Mouse (Mus musculus) C2C12 (cell line): ENCODE measurements around the gene Pop4. TPM values are rescaled to one million over a fixed set of nuclear protein-coding genes. Genes with fewer than 3 reads are reported as not detected.

ENCODE experiments used
- H3K27me3 ChIP-seq: one replicate; pipeline ENCODE4 v1.6.1; 2011; ENCODE audit not compliant: control insufficient read depth, insufficient read depth, insufficient read length
- H3K36me3 ChIP-seq: one replicate; pipeline ENCODE4 v1.6.1; 2011; ENCODE audit not compliant: control insufficient read depth, insufficient read depth
- H3K4me3 ChIP-seq: one replicate; pipeline ENCODE4 v1.5.1; 2011; ENCODE audit warnings: mild to moderate bottlenecking, control low read depth; ENCODE audit not compliant: poor library complexity, insufficient read depth, severe bottlenecking
- H3K79me2 ChIP-seq: one replicate; pipeline ENCODE4 v1.6.1; 2011; ENCODE audit not compliant: control insufficient read depth, insufficient read depth
- H3K79me3 ChIP-seq: one replicate; pipeline ENCODE4 v1.6.1; 2011; ENCODE audit warnings: low read depth, control low read depth
- H3ac ChIP-seq: one replicate; pipeline ENCODE3; 2011; ENCODE audit warnings: low read depth; ENCODE audit not compliant: control insufficient read depth, insufficient read length
- CEBPB ChIP-seq: IDR thresholded peaks from one replicate; pipeline ENCODE4 v1.6.1; 2011; ENCODE audit warnings: low read depth, mild to moderate bottlenecking, control low read depth, moderate library complexity
- CTCF ChIP-seq: IDR thresholded peaks from one replicate; pipeline ENCODE4 v1.5.1; 2011; ENCODE audit not compliant: control insufficient read depth, insufficient read depth, insufficient read length
- FOSL1 ChIP-seq: IDR thresholded peaks from one replicate; pipeline ENCODE4 v1.8.0; 2011; ENCODE audit warnings: mild to moderate bottlenecking, low read length; ENCODE audit not compliant: poor library complexity, insufficient read depth, severe bottlenecking
- MAX ChIP-seq: IDR thresholded peaks from one replicate; pipeline ENCODE4 v1.6.1; 2011; ENCODE audit warnings: mild to moderate bottlenecking, control low read depth
- MYOD1 ChIP-seq: IDR thresholded peaks from one replicate; pipeline ENCODE4 v1.6.1; 2011; ENCODE audit warnings: low read depth; ENCODE audit not compliant: control insufficient read depth, insufficient read length
- MYOG ChIP-seq: IDR thresholded peaks from one replicate; pipeline ENCODE4 v1.6.1; 2011; ENCODE audit not compliant: control insufficient read depth, insufficient read length; ENCODE audit errors: extremely low read depth
- USF1 ChIP-seq: IDR thresholded peaks from one replicate; pipeline ENCODE4 v1.6.1; 2011; ENCODE audit warnings: low read depth, mild to moderate bottlenecking, control low read depth, moderate library complexity
- polyA plus RNA-seq: library from polyadenylated mRNA; unstranded; fragments of >200 nt; fragmentation: generic; extraction: Trizol; gene quantifications from one replicate; pipeline ENCODE4 v1.2.1, GENCODE M21; 2012; ENCODE audit warnings: missing spikeins

Gene Pop4
- polyA plus RNA-seq, 1 experiment = 20.0 TPM

DNA sequence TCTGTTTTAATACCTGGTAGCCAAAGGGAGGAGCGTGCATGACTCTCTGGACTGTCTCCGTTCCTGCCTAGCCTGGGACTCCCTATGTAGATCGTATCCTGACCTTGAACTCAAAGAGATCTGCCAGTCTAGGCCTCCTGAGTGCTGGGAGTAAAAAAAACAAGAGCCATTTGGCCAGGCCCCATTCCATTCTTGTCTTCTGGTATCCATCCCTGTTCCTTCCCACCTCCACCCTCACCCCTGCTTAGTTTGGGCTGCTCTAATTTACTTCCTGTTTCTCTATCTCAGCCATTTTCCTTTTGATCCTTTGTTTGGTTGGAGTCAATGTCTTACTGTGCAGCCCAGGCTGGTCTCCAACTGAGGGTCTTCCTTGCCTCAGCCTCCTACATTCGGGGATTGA, 28.8 kb downstream of the Pop4 start:
- Histone ChIP-seq H3K79me2 (no peaks in the 10 kb centered on the region), H3K4me3 (no peak overlapping the region), H3K36me3 (no peaks in the 10 kb centered on the region), H3ac (no peak overlapping the region), H3K27me3 (no peaks in the 10 kb centered on the region), H3K79me3 (no peaks in the 10 kb centered on the region)
- TF ChIP-seq MYOG = no peak
- no peak for TF ChIP-seq CTCF
- no peak for TF ChIP-seq USF1
- no peak for TF ChIP-seq CEBPB
- TF ChIP-seq MYOD1 = no peak
- no peak for TF ChIP-seq FOSL1
- no peak for TF ChIP-seq MAX

DNA sequence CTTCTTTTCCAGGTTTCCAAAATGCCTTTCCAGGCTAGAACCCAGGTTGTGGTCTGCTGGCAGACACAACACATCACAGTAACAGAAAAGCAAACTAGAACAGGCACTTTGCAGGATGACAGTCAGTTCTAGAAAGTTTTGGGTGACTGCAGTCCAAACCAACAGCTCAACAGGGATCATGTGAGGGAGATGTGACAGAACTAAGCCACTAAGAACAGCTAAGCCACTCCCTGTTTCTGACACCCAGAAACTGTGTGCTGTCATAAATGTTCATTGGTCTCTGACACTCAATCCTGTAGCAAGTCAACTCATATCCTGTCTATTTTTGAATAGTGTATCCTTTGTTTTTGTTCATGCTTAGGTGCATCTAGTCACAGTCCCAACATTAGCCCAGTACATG, 34.1 kb downstream of the Pop4 start:
- Histone ChIP-seq H3K79me3 (no peaks in the 10 kb centered on the region), H3K27me3 (no peaks in the 10 kb centered on the region), H3K4me3 (no peak overlapping the region), H3K79me2 (no peaks in the 10 kb centered on the region), H3ac (no peak overlapping the region), H3K36me3 (no peaks in the 10 kb centered on the region)
- TF ChIP-seq MYOD1 = no peak

DNA sequence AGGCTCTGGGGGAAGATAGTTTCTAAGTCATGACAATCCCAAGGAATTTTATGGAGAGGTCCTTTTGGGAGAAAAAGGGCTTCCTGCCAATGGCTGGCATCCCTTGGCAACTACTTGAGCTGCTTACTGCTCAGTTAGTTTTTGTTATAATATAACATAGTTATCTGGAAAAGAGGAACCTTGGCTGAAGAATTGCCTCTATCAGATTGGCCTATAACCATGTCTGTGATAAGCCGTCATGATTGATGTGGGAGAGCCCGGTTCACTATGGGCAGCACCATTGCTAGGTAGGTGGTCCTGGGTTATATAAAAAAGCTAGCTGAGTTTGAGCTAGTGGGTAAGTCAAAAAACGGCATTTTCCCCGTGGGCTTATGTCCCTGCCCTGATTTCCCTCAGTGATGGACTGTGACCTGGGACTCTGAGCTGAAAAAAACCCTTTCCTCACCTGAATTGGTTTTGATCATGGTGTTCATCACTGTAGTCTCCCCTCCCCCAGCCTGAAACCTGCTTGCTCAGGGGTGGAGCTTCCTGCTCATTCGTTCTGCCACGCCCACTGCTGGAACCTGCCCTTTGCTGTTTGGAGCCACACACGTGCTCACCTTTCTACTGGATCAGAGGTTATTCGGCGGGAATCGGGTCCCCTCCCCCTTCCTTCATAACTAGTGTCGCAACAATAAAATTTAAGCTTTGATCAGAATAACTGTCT, 34.7 kb downstream of the Pop4 start:
- TF ChIP-seq USF1 = no peak
- no peak for TF ChIP-seq MYOG
- TF ChIP-seq MAX = no peak
- TF ChIP-seq CTCF = no peak
- TF ChIP-seq CEBPB = no peak
- no peak for TF ChIP-seq MYOD1
- TF ChIP-seq FOSL1 = no peak
- no peak overlapping the region for H3ac ChIP-seq
- H3K27me3 ChIP-seq = no peaks in the 10 kb centered on the region
- H3K79me2 ChIP-seq = no peaks in the 10 kb centered on the region
- no peak overlapping the region for H3K4me3 ChIP-seq
- H3K79me3 ChIP-seq = no peaks in the 10 kb centered on the region
- no peaks in the 10 kb centered on the region for H3K36me3 ChIP-seq

DNA sequence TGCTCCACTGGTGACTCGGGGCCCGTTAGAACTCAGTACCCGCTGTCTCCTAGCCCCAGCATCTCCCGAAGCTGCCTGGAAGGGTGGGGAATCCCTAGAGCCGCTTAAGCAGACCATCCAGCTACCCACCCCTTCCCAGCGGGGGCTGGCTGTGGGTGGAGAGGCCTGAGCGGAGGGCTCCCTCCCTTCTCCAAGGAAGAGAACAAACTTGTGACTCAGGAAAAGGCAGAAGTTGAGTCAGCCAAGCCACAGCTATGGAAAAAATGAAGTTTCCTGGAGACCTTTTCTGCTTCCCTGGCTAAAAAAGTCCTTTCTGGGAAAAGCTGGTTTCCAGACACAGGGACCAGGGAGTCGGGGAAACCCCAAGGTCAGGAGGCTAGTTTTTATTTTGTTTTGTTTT, 40.9 kb downstream of the Pop4 start:
- TF ChIP-seq FOSL1 (peak; percentile 59), CEBPB (no peak)
- Histone ChIP-seq H3K4me3 (no peak overlapping the region), H3ac (no peak overlapping the region)

DNA sequence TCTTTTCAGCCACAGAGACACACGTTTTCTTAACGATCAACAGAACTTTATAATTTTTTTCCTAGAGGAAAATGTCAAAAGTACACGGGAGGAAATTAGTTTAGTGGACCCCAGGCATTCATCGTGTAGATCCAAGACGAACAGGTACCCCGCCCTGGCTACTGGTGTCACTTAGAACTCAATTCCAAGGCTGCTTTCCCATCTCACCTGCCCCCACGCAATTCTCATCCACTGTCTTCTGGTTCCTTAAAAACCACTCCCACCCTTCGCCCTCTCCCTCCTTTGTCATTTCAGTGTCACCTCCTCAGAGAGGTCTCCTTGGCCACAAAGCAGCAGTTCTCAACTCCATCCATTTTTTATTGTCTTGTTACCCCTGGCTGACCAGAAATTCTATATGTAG, 42.9 kb downstream of the Pop4 start:
- H3K4me3 ChIP-seq = no peak overlapping the region
- H3ac ChIP-seq = no peak overlapping the region
- H3K36me3 ChIP-seq = no peaks in the 10 kb centered on the region
- peaks cover 20% of the 10 kb centered on the region for H3K79me3 ChIP-seq
- H3K27me3 ChIP-seq = no peaks in the 10 kb centered on the region
- H3K79me2 ChIP-seq = peaks cover 37% of the 10 kb centered on the region
- TF ChIP-seq MYOD1 = no peak
- no peak for TF ChIP-seq CEBPB
- no peak for TF ChIP-seq CTCF
- TF ChIP-seq MYOG = no peak
- TF ChIP-seq FOSL1 = no peak

More for the DNA sequence above, 40.9 kb downstream of the Pop4 start:
- Histone ChIP-seq H3K79me2 (peaks cover 18% of the 10 kb centered on the region), H3K27me3 (no peaks in the 10 kb centered on the region), H3K79me3 (peaks cover 16% of the 10 kb centered on the region), H3K36me3 (no peaks in the 10 kb centered on the region)

DNA sequence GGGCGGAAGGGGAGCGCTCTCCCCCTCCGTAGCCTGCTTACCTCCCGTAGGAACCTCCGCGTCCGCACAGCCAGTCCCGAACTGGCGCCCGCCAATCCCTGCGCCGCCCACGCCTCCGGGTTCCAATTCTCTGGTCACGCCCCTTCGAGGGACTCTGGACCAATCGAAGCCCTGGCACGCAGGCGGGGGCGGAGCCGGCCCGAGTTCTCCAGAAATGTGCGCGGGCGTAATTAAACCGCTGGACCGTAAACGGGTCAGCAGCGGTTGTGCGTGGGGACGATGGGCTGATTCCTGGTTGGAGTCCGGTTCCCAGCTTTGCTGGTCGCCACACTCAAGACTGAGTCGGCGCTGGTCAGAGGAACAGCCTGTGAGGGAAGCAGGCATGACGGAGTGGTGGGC, 43.3 kb downstream of the Pop4 start, which contains the start of gene Plekhf1:
Plekhf1 (minus strand) TSS at position 117 of the 399 bp plus-strand sequence.
- no peak for TF ChIP-seq MYOG
- TF ChIP-seq MYOD1 = no peak
- TF ChIP-seq FOSL1 = no peak
- TF ChIP-seq USF1 = no peak
- TF ChIP-seq MAX = no peak
- no peak for TF ChIP-seq CEBPB
- TF ChIP-seq CTCF = no peak
- H3K36me3 ChIP-seq = no peaks in the 10 kb centered on the region
- peak within 1 kb of the TSS; percentile 55 for H3K4me3 ChIP-seq
- H3K27me3 ChIP-seq = no peaks in the 10 kb centered on the region
- H3ac ChIP-seq = peak within 1 kb of the TSS; percentile 71
- peaks cover 23% of the 10 kb centered on the region for H3K79me3 ChIP-seq
- H3K79me2 ChIP-seq = peaks cover 42% of the 10 kb centered on the region
